In the genomic region with DNA sequence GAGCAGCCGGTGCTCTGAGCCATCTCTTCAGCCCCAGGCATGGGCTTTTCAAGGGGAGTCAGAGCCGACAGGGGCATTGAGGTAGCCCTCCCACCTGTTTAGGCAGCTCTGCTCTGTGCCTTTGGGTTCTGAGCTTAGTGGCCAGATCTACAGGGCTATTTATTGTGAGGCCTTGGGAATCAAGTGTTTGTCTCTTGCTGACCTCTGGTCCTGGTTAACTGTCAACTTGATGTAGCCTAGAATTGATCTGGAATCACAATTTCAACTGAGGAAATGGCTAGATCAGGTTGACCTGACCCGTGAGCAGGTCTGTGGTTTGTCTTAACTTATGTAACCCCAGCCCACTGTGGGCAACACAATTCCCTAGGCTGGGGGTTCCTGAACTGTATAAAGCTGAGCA, we compare ENCODE assay signal across 27 mouse cellular contexts.
"Had no signal": no experiment of that assay in that cellular context is flagged by ENCODE, and none has a peak within 500 bp of the region (broad histone marks: within the 10 kb centered on the region; RNA-seq: fewer than 3 reads in every experiment).

No protein-coding gene starts in this region.

- H3K9ac ChIP-seq: heart, embryonic 13.5 days; heart, embryonic 15.5 days; hindbrain, embryonic 12.5 days; hindbrain, embryonic 14.5 days; kidney, embryonic 15.5 days; limb, embryonic 12.5 days; liver, embryonic 13.5 days had no signal

- DNase-seq: gastrocnemius, postnatal 14 days; gastrocnemius, postnatal 36 days; heart, adult 11 months; heart, adult 2 months; heart, postnatal 14 days; heart, postnatal 36 days; kidney, adult 11 months; kidney, adult 2 months; kidney, adult 9 months; kidney, postnatal 14 days; kidney, postnatal 36 days; layer of hippocampus, adult 9-11 months; layer of hippocampus, postnatal 36 days; liver; liver, embryonic 13.5 days had no signal

- H3K4me3 ChIP-seq: heart, adult 2 months; heart, embryonic 13.5 days; heart, embryonic 15.5 days; hindbrain, embryonic 12.5 days; kidney, embryonic 15.5 days; limb, embryonic 10.5 days; limb, embryonic 12.5 days; liver, embryonic 13.5 days had no signal

- H3K9me3 ChIP-seq: heart, embryonic 13.5 days; heart, embryonic 15.5 days; hindbrain, embryonic 12.5 days; kidney, embryonic 15.5 days; limb, embryonic 10.5 days; limb, embryonic 12.5 days; liver, embryonic 13.5 days had no signal

- H3K27ac ChIP-seq: heart, adult 2 months; heart, embryonic 13.5 days; heart, embryonic 15.5 days; hindbrain, embryonic 12.5 days; hindbrain, embryonic 14.5 days; hindbrain, postnatal 0 days; kidney, embryonic 15.5 days; kidney, postnatal 0 days; limb, embryonic 10.5 days; limb, embryonic 12.5 days; liver, embryonic 13.5 days had no signal

- H3K27me3 ChIP-seq: heart, embryonic 13.5 days; heart, embryonic 15.5 days; hindbrain, embryonic 12.5 days; kidney, embryonic 15.5 days; limb, embryonic 12.5 days; liver, embryonic 13.5 days had no signal

- ATAC-seq: hindbrain, postnatal 0 days; intestine, embryonic 16.5 days had no signal

- H3K4me2 ChIP-seq: heart, embryonic 11.5 days; heart, embryonic 13.5 days; heart, embryonic 15.5 days; hindbrain, embryonic 12.5 days; hindbrain, embryonic 14.5 days; kidney, embryonic 15.5 days; limb, embryonic 12.5 days; liver, embryonic 11.5 days; liver, embryonic 13.5 days had no signal

- H3K4me1 ChIP-seq: heart, embryonic 15.5 days; limb, embryonic 12.5 days had no signal
